Mouse (Mus musculus) liver, postnatal 0 days (tissue): ENCODE data around the gene Grid1.

ENCODE experiments used
- CTCF ChIP-seq: sonication (generic); IDR thresholded peaks from 2 replicates; pipeline ENCODE4 v1.5.1; 2016; ENCODE audit warnings: antibody characterized with exemption, low read depth
- EP300 ChIP-seq: IDR thresholded peaks from 2 replicates; pipeline ENCODE4 v1.6.1; 2016; ENCODE audit warnings: antibody characterized with exemption, low read depth, mild to moderate bottlenecking

DNA sequence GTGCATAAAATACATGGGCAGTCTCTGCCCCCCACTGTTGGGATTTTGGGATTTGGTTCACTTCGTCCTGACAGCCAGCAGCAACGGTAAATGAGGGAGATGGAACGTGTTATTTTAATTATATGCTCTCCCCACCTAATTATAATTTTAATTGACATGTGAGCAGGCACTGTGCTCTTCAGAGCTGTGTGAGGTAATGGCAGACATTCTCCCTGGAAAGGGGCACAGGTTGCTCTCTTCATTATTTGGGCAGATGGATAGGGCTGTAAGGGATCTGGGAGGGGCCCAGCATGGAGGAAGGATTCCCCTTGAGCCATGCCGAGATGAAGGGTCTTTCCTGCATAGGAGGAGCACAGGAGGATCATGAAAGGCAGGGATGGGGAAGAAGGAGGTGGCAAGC lies 26.9 kb downstream of the Grid1 start:
- TF ChIP-seq CTCF (no peak), EP300 (no peak)
